Mouse (Mus musculus) 416B (cell line): Measurements from ENCODE around the gene Pik3r1.
A peak's percentile ranks its signal among the peaks of the same experiment; 100 is the strongest.

Experiments
- DNase-seq: peaks from one replicate; pipeline ENCODE4 v3.0.0; 2011; ENCODE audit warnings: low read depth

Pik3r1 gene

DNA sequence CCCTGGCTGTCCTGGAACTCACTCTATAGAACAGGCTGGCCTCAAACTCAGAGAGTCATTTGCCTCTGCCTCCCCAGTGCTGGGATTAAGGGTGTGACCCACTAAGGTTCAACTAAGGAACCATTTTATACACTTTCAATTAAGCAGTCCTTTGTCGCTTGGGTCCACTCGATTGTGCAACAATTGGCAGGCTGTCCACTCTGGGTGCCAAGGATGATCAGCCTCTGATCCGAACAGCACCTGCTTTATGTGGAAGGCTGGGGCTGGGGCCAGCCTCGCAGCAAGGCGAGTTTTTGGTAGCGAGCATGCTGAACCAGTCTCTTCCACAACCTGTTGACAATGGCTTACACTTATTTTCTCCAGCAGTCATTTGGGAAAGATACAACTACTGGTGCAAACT is 29.2 kb downstream of the Pik3r1 start:
- DNase-seq: no peak

DNA sequence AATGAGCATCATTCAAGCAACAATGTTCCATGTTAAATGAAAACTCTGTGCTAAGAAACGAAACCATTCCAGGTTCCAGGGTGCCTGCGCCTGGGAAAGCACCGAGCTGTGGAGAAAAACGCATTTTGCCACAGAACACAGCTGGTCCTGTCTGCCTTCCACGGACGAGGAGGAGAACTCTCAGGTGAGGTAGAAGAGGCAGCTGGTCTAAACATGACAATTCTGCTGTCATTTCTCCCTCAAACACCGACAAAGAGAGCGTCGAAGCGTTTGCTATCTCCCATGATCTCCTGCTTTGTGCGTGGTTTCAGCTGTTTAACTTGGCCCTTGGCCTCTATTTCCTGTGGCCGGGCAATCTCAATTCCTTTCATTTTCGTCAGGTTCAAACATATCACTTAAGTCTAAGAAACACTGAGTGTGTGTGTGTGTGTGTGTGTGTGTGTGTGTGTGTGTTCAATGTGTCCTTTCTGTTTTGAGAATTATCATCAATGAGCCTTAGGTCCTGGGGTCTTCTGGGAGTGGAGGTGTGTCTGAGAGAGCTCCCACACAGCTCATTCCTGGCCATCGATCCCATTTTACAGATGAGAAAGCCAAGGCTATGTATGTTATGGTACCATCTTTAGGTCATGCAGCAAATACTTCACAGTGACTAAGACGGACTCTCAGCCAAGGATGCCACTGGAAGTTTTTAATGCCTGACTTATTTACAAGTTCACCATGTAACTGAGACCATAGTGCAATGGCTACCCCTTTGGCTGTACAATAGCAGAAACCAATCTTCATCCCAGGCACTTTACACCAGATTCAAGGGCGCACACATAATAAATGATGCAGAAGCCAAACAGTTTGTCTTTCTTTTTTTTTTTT is 31.3 kb downstream of the Pik3r1 start:
- peak; percentile 88 for DNase-seq

DNA sequence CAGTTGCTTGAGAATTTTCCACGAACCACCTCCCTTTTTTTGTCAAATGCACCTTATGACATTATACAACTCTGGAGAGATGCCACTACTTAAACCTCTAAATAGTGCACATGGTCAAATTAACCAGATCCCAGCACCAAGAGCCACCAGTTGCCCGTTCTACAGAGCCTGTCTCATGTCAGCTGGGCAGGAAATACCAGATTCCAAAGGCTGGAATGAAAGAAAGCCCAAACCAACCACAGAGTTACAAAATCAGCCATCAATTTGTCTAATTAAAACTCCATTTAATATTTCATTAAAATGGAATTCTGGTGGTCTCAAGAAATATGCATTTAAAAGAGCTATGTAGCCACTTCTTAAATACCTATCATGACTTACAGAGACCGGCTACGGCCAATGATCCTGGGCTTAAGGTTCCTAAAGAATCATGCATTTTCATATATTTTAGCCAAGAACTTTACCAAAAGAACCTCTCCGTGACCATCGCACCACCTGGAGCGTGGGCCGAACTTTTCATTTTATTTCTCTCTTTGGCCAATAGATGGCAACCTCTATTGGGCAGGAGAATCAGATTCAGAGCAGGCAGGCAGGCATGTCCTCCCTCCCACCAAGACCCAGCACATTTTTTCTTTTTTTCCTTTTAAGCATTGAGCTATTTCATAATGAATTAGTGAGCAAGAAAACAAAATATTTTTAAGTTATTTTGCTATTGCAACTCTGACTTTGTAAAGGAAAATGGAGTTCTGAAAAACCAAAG is 32.5 kb downstream of the Pik3r1 start:
- DNase-seq: peak; percentile 76

DNA sequence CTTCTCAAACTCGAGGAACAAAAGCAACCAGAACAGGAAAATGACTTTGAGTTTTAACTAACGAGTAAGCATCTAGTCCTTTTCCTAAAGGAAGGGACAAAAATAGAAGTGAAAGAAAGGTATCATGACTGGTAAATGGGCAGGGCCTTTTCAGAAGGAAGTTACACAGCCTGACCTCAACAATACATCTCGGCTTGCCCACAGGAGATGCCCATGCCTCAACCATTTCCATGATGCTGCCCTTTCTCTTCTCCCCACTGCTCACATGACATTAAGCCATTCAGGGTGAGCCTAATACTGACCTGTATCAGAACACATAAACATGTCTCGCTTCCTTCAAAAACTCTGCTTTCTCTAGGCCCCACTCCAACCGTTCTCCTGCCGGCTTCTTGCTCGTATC is 33.8 kb downstream of the Pik3r1 start:
- peak; percentile 80 for DNase-seq

DNA sequence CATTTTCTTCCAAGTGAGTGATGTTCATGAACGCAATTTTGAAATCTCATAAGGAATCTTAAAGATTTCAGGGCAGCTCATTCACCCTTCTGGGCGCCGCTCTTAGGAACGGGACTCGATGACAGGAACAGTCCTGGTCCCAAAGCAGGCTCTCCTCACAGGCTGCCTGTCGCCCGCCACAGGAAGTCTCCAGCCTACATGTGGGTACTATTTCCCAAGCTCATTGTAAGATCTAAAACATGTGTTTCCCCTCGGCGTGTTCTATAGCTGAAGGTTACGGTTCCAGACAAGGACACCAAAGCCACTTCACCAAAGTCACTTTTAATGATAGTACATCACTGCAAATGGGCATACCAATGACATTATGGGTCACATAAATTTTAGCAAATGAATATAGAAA is 35.3 kb downstream of the Pik3r1 start:
- DNase-seq: peak; percentile 64

DNA sequence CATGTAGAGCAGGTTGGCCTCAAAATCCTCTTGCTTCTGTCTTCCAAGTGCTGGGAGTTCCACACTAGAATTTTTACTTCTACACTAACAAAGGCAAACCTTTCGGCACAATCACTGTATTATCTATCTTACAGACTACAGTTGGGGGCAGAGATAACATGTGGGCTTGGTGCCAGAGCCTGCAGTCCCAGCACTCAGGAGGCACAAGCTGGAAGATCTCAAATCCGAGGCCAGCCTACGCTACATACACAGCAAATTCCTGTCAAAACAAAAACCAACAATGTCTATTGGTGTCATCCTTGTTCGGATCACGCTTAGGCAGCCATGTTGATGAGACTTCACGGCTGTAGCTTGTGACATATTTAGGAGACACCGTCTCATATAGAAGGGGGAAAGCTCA is 36.2 kb downstream of the Pik3r1 start:
- DNase-seq: no peak

DNA sequence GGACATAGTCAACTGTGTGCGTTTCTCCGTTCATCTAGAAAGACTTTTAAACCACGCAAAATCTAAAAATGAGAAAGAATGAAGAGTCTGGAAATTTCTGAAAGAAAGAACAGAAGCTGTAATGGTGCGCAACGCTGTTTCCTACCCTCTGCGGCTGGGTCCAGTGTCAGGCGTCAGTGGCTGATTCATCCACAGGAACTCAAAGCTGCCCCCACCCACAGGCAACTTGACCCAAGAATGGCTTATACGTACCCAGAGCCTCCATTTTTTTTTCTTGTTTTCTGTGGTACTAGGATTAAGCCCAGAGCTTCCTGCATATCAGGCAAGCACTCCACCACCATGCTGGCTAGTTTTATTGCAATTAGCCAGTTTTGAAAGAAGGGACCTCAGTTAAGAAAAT is 37.7 kb downstream of the Pik3r1 start:
- DNase-seq: peak; percentile 87

DNA sequence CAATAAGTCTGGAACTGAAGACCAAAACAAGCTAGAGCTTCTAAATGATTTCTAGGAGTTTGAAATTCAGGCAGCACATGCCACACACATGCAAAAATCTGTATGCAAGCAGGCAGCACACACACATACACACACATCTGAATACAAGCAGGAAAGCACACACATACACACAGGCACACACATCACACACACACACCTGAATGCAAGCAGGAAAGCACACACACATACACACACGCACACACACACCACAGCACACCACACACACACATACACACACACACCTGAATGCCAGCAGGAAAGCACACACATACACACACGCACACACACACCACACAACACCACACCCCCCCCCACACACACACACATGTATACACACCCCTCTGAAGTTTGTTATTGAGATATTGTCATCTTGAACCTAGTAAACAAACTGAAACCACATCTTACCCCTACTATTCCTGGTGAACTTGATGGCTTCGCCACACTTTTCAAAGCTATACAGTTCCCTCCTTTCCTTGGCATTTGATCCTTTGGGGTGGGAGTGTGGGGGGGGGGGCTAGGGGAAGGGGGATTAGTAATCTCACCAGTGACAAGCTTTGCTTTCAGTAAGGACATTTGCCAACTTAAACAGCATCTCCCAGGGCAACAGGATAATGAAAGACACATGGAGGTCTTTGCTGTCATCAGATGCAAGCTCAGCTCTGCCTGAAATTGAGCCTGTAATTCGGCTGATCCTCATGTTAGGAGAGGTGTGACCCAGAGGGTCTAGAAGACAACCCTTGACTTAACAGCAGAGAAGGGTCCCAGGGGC is 38.6 kb downstream of the Pik3r1 start:
- DNase-seq: no peak

DNA sequence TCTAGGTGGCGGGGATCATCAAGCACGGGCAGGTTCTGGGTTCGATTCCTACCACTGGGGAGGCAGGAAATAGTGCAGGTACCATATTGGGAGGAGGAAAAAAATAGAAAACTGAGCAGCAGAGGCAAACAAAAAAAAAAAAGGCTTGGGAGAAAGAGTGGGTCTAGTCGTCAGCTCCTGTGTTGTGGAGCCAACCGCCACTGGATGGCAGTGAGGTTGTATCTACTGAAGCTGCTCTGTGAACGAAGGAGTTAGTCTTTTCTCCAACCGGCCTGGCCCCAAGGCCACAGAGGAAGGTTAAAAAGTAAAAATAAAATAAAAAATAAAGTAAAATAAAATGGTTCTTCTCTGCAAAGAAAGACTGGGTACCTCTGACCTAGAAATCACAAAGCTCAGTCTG is 39.2 kb downstream of the Pik3r1 start:
- peak; percentile 57 for DNase-seq

DNA sequence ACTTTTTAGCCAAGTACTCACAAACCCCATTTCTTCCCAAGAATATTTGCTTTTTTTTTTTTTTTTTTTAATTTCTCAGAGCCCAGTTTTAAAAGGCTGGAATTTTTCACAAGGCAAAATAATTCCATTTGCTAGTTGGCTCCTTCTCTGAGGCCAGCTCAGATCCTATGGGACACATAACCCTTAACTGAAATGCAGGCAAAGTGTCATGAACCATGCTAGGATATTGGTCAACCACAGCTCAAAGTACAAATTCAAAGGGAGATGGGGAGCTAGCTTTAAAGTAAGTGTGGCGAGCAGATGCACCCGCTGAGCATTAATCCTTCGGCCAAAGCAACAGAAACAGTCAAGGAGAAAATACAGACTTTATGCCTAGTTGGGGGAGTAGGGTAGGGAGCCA is 39.7 kb downstream of the Pik3r1 start:
- no peak for DNase-seq

DNA sequence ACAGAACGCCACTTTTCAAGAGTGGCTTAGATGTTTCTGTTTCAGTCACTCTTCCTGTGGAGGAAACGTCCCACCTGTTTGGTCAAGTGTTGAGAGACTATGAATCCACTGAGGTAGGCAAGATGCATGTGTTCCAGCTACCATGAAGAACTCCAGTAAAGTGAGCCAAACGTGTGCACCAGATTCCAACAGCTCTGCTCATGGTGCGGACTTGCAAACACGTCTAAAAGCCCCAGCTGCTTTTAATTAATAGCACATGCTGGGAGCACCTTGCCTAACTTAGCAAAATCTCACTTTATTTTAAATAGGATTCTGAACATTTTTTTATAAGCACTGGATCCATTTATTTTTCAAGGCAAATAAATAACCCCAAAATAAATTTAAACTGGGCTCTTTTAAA is 40.2 kb downstream of the Pik3r1 start:
- DNase-seq: no peak

DNA sequence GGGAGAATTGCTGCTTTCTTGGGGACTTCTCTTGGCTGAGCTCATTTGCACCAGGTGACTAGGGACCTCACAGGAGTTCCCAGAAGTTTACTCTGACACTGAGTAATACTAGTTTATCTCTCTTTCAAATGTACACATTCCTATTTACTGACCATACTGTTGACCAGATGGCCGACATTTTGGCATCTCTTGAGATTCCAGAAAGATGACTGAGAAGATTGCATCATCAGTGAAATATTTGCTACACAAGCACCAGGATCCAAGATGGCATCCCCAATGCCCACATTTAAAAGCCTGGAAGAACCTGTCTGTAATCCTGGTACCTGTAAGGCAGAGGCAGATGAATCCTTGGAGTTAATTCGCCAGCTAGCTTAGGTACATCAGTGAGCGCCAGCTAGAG is 41.1 kb downstream of the Pik3r1 start:
- DNase-seq: no peak

DNA sequence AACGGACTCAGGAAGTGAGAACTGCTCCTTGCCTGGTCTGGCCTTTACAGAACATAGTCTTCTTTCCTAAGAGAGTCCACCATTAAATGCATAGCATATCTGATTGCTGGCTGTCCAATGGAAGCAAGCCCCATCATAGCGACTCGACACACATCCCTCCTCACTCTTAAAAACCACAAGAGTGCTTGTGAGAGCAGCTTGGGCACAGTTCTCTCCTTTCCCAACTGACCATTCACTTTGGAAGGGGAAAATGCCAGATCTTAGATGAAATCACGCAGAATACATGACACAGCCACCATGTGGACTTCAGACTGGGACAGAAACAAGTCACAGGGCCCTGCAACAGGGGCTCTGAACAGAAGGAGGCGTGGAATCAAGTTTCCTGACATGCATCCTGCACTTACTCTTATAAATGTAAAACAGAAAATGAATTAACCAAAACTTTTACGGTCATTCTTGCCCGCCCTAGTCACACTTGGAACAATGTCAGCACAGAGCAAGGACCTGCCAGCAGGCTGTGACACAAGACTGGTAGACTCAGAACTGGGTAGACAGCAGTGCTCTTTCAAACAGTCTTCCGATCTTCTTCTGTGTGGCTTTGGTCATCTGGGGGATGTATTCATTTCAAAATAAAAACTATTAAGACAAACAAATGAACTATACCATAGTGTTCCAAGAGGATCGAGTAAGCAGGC is 46.0 kb downstream of the Pik3r1 start:
- peak; percentile 59 for DNase-seq

DNA sequence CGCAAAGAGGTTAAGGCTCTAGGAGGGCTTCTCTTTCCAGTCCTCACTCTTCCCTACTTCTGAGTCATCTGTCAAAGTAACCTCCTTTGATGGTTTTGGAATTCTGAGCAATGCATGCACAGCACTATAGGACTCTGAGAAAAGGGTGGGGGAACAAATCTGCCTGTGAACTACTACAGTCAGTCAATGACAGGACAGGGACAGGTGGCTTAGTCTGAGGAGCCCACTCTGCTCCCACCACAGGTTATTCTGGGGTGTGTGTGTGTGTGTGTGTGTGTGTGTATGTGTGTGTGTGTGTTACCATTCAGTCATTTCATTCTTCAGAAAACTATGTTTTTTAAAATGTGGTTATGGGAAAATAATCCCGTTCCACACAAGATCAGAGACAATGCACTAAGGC is 46.9 kb downstream of the Pik3r1 start:
- no peak for DNase-seq

DNA sequence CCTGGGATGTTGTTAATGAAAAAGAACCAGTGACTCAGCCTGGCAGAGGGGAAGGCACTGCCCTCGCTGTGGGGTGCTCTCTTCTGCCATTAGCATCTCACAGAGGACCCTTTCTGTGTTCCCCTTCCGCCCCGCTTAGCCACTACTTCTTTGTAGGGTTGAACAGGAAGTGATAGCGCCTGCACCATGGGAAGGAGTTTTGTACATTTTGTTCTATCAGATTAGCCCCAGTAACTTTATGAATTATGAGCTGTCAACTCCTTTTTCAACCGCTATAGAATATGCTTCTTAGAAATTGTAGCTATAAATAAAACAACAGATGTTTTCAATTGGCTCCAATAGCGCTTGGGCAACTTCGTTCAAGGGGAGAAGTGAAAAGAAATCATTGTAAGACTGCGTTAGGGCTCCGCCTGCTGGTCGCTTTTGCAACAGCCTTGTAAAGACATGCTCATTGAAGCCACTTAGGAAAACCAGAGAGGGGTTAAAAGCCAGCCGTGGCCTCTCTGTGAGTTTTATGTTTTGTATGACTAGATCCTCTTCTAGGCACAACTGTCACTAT is 48.6 kb downstream of the Pik3r1 start:
- peak; percentile 83 for DNase-seq

DNA sequence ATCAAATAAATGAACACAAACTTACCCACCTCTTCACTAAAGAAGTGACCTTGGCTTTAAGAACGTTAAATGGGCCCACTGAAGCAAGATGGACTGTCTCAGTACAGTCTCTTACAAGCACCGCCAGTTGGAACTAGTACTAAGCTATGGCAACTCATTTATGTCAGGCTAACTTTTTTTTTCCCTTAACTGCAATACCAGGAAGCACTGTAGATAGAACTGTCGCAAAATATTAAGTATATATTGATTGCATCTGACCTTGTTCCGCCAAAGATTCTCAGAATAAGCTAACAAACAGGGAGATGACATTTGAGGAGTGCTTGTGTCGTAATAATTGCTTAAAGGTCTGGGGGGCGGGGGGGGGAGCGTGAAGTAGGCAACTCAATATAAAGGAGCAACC is 49.3 kb downstream of the Pik3r1 start:
- no peak for DNase-seq

DNA sequence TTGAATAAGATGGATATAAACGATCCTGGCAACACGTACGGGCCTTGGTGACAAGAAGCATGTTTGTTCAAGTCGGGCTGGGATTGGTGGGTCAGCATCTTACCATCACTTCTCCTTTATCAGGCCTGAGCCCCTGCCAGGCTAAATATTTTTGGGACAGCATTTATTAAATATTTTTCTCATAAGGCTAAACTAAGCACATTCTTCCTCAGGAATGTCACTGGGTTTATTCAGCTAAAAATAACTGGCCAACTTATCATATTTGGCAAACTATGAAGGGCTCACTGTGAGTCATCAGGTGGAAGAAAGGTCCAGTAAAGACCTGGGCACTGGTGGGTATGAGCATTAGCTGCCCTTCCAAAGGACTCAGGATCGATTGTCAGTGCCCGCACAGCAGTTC is 50.2 kb downstream of the Pik3r1 start:
- no peak for DNase-seq

DNA sequence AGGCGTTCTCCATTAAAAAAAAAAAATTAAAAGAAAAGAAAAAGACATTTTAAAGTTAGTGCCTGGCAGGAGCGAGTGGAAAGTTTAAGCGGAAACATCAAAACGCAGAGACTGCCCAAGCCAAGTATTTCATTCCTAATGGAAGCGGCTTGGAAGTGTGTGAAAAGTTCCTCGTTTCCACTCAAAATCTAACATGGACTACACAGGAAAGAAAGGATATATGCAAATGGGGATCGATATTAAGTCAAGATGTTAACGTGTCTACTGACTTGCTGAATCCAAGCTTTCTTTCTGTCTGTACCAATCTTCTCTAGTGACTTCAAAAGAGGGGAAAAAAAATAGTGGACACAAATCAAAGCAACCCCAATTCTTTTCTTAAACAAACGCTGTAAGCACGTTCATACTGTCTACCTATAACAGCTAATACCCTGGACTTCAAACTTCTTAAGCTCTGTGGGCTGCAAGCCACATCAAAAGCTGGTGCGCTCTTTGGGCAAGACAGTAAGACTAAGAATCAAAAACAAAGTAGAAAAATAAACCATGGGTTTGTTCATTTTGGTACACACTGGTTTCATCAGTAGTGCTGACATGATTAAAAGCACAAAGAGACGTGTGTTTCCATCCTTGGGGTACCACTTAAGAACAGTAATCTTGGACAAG is 54.5 kb downstream of the Pik3r1 start:
- no peak for DNase-seq

DNA sequence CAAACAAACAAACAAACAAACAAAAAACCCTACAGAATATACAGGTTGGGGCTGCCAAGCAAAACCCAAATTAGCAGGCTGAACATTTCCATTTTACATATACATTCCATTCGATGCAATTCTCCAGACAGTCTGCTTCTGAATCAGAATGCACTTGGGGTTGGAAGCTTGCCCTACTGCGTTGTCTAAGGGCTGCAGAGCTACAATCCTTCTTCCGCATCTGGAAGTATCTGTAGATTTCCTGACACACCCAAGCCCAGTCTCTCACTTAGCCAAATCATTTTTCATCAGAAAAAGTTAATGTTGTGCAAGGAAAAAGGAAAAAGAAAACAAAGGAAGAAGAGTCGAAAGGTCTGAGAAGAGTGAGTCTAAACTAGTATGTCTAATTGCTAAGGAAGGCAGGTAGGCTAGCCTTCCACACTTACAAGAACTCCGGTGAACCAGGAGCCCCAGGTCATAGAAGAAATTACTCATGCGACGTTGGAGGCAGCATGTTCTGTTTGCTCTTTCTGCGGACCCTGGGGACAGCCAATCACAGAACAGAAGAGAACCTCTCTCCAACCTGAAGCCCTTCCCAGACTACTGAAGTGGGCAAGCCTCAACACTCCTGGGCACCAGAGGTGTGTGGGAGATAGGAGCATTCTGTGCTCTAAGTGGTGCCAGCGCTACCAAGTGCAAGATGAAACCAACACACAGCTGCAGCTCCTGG is 55.1 kb downstream of the Pik3r1 start:
- DNase-seq: no peak

DNA sequence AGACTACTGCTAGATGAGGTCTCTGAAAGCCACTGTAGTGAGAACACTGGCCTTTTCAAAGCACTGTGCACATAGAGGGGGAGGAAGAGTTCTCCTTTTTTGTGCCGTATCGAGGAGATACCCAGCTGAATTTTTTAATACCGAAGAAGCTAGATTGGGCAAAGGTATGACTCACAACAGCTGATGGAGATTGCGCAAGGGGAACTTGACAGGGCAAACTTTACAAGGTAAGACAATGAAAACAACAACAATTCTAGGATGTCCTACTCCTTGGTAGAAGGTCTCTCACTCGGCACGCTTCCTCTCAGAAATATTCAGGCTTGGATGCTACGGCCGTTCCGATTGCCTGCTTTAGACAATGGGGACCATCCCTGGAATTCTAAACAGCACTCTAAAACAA is 55.9 kb downstream of the Pik3r1 start:
- DNase-seq: peak; percentile 87

DNA sequence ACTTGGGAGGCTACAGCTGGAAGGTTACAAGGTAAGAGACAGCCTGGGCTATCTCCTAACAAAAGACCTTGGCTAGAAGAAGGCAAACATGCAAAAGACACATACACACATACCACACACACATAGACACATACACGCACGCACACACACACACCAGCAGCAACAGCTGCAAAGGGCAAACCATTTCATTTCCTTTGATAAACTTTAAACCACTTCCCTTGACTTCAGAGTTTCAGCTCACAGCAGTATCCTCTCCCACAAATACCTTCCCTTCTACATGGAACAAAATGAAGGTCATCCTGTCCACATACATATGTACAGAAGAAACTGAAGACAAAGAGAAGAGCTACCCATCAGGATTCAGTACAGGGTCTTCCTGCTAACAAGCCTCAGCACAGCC is 56.7 kb downstream of the Pik3r1 start:
- peak; percentile 74 for DNase-seq
